Mouse (Mus musculus) thymus, postnatal 25 days (tissue): Measurements from ENCODE around the gene Sh3bp1.

Experiments
- DNase-seq: peaks from one replicate; pipeline ENCODE4 v3.0.0; 2022

The Sh3bp1 gene

GRCm38 (mm10) chr15:78955663-78956062, 56.1 kb downstream of the Sh3bp1 start:
- DNase-seq = no peak

DNA sequence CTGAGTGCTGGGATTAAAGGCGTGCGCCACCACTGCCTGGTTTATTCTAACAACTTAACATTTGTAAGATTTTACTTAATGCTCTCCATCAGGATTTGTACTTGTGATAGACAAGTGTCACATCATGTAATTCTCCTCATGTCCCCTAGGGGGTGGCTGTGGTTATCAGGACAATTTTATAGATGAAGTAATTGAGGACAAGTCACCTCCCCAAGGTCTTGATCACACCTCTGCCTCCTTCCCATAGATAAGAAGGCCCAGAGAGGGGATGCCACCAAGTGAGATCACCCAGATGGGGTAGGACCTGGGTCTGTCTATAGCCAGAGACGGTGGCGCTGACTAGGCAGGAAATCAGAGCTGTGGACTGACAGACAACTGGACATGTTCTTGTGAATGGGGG, 56.8 kb downstream of the Sh3bp1 start:
- DNase-seq = no peak

- no peak for DNase-seq
Measured at GRCm38 (mm10) chr15:78957021-78957420, 57.5 kb downstream of the Sh3bp1 start.

- DNase-seq = no peak
Measured at GRCm38 (mm10) chr15:78959537-78959936, 60.0 kb downstream of the Sh3bp1 start.

DNA sequence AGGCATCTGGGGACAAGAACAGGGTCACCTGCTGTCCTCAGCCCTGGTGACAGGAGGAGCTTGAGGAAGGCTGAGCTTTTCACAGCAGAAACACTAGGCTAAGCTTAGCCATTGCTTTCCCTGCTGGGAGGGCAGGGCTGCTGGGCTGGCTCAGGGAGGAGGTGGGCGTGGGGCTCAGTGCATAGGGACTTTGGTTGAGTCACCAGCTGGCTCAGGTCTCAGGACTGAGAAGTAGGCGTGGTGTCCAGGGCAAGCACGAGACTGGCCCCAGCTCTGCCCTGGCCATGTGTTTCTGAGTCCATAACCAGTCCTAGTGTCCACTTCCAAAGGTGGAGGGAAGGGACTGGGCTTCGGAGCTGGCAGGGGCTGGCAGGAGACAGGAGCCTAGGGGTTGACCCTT, 60.5 kb downstream of the Sh3bp1 start:
- DNase-seq = no peak
